Mouse (Mus musculus): Measurements from ENCODE around the gene Repin1. TPM values are rescaled to one million over a fixed set of nuclear protein-coding genes. Genes with fewer than 3 reads are reported as not detected.

Repin1 gene
- polyA plus RNA-seq, 1 experiment from 2014 or later: 28.6 TPM

GRCm38 (mm10) chr6:48565693-48566310 is 27.9 kb upstream of the Repin1 start:
- H3K4me1 ChIP-seq: 0 out of 2 replicates have a peak, but pooled peaks cover 12% of the 10 kb centered on the region
- H3K4me2 ChIP-seq (replicated peaks): no peak overlapping the region
- no peaks in the 10 kb centered on the region for H3K9me3 ChIP-seq (replicated peaks)
- 84% methylated on average over 4 of the region's 4 CpGs for WGBS
- no peak overlapping the region for H3K9ac ChIP-seq
- H3K4me3 ChIP-seq (replicated peaks): no peak overlapping the region
- no peaks in the 10 kb centered on the region for H3K27me3 ChIP-seq
- H3K27ac ChIP-seq (replicated peaks): no peak overlapping the region
- ATAC-seq (ENCODE audit: insufficient number of reproducible peaks, low FRiP score, low TSS enrichment, low read depth): no peak
- H3K36me3 ChIP-seq: peaks cover 8% of the 10 kb centered on the region; the same call in 1 of the 2 replicates

DNA sequence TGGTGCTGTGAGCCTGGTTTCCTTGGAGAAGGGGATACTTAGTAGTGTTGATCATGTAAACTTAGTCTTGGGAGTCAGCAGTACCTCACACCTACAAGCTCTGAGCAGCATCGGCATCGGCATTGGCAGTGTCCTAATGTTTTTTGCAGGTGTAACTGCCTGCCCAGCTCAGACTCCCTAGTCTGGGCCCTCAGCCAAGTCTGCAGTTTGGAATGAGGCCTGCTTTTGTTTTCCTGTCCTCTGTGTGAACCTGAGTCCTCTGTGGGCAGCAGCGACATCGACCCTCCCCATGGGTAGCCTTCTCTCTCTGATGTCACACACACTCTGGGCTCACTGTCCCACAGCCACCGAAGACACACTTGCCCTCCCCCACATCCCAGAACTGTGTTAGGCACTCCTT is 27.4 kb upstream of the Repin1 start:
- H3K9ac ChIP-seq: no peak overlapping the region
- no peaks in the 10 kb centered on the region for H3K9me3 ChIP-seq (replicated peaks)
- no peak; the same call in 1 of the 2 replicates for ATAC-seq (ENCODE audit: insufficient number of reproducible peaks, low FRiP score, low TSS enrichment, low read depth)
- H3K27me3 ChIP-seq: no peaks in the 10 kb centered on the region
- no peak overlapping the region for H3K4me3 ChIP-seq (replicated peaks)
- H3K27ac ChIP-seq (replicated peaks): no peak overlapping the region
- peaks cover 8% of the 10 kb centered on the region; the same call in 1 of the 2 replicates for H3K36me3 ChIP-seq
- H3K4me2 ChIP-seq (replicated peaks): no peak overlapping the region
- 0 out of 2 replicates have a peak, but pooled peaks cover 12% of the 10 kb centered on the region for H3K4me1 ChIP-seq
- 39% methylated on average over 5 of the region's 5 CpGs for WGBS

DNA sequence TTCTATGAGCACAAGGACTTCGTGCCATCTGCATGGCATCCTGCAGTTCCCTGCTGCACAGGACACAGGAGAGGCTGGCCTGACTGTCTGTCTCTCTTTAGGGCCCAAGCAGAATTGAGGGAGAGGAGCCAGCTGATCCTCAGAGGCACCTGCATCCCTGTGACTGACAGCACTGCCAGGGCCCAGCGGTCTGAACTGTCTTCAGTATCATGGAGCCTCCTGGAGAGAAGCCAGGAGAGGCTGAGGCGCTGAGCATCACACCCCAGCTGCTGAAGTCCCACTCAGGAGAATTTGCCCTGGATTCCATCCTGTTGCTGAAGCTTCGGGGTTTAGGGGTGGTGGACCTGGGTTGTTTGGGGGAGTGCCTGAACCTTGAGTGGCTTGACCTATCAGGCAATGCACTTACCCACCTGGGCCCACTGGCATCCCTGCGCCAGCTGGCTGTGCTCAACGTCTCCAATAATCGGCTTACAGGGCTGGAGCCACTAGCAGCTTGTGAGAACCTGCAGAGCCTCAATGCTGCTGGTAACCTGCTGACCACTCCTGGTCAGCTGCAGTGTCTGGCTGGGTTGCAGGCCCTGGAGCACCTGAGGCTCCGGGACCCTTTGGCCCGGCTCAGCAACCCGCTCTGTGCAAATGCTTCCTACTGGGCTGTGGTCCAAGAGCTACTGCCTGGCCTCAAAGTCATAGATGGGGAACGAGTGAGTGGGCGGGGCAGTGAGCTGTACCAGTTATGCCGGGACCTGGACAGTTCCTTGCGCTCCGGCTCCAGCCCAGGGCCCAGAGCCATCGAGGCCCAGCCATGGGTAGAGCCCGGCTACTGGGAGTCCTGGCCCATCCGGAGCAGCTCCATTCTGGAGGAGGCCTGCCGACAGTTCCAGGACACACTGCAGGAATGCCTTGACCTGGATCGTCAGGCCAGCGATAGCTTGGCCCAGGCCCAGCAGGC is 25.4 kb upstream of the Repin1 start:
- Histone ChIP-seq H3K27ac (replicated peaks) (no peak overlapping the region), H3K27me3 (no peaks in the 10 kb centered on the region), H3K36me3 (peaks cover 8% of the 10 kb centered on the region; the same call in 1 of the 2 replicates), H3K9me3 (replicated peaks) (no peaks in the 10 kb centered on the region), H3K4me2 (replicated peaks) (no peak overlapping the region), H3K4me1 (peaks cover 23% of the 10 kb centered on the region; the same call in 1 of the 2 replicates), H3K4me3 (replicated peaks) (no peak overlapping the region), H3K9ac (no peak overlapping the region)
- 76% methylated on average over 21 of the region's 21 CpGs for WGBS
- no peak for ATAC-seq (ENCODE audit: insufficient number of reproducible peaks, low FRiP score, low TSS enrichment, low read depth)

- no peak for ATAC-seq (ENCODE audit: insufficient number of reproducible peaks, low FRiP score, low TSS enrichment, low read depth)
- H3K4me3 ChIP-seq (replicated peaks): no peak overlapping the region
- no peak overlapping the region for H3K27ac ChIP-seq (replicated peaks)
- no peaks in the 10 kb centered on the region for H3K9me3 ChIP-seq (replicated peaks)
- no peaks in the 10 kb centered on the region for H3K27me3 ChIP-seq
- H3K9ac ChIP-seq: no peak overlapping the region
- peaks cover 5% of the 10 kb centered on the region; the same call in 1 of the 2 replicates for H3K36me3 ChIP-seq
- H3K4me2 ChIP-seq (replicated peaks): no peak overlapping the region
- whole genome bisulfite sequencing: 78% methylated on average over 8 of the region's 8 CpGs
- peaks cover 24% of the 10 kb centered on the region; the same call in 1 of the 2 replicates for H3K4me1 ChIP-seq
These were observed 24.4 kb upstream of the Repin1 start for GRCm38 (mm10) chr6:48569065-48569807.

GRCm38 (mm10) chr6:48572014-48572413 is 21.7 kb upstream of the Repin1 start:
- Histone ChIP-seq H3K27me3 (no peaks in the 10 kb centered on the region), H3K9me3 (replicated peaks) (no peaks in the 10 kb centered on the region), H3K4me1 (peaks cover 21% of the 10 kb centered on the region; the same call in 1 of the 2 replicates), H3K36me3 (no peaks in the 10 kb centered on the region), H3K9ac (no peak overlapping the region), H3K4me2 (replicated peaks) (no peak overlapping the region), H3K4me3 (replicated peaks) (no peak overlapping the region), H3K27ac (replicated peaks) (no peak overlapping the region)
- 91% methylated on average over 5 of the region's 5 CpGs for WGBS
- no peak for ATAC-seq (ENCODE audit: insufficient number of reproducible peaks, low FRiP score, low TSS enrichment, low read depth)

DNA sequence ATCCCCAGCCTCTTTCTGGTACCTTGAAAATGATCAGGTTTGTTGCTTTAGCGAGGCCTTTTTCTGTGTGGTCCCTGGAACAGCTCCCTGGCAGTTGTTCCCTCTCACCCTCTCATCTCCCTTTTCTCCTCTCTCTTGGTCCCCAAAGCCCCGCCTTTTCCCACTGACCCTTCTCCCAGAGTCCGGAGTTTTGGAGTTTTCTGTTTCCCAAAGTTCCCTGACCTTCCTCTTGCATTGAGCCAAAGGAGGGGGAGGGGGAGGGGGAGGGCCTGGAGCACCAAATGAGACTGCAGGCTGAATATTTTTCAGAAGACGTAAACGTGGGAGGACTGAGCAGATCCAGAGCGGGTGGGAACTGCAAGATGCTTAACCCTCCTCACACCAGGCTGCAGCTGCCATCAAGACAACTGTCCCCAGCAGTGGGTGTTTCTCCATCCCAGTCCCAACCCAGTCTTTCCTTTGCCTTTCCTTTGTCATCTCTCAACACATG is 21.1 kb upstream of the Repin1 start, which contains the start of gene Rarres2:
TSS of gene Rarres2 (minus strand) at position 218 of the 490 bp plus-strand sequence.
- Histone ChIP-seq H3K4me1 (peaks cover 21% of the 10 kb centered on the region; the same call in 1 of the 2 replicates), H3K9me3 (replicated peaks) (no peaks in the 10 kb centered on the region), H3K4me3 (replicated peaks) (no peak within 1 kb of the TSS), H3K27me3 (no peaks in the 10 kb centered on the region), H3K36me3 (no peaks in the 10 kb centered on the region), H3K27ac (replicated peaks) (no peak within 1 kb of the TSS), H3K4me2 (replicated peaks) (peak within 1 kb of the TSS; percentile 12; the same call in 1 of the 2 replicates), H3K9ac (no peak within 1 kb of the TSS)
- WGBS: 17% methylated on average over 6 of the region's 6 CpGs
- peak; percentile 68 for ATAC-seq (ENCODE audit: insufficient number of reproducible peaks, low FRiP score, low TSS enrichment, low read depth)

DNA sequence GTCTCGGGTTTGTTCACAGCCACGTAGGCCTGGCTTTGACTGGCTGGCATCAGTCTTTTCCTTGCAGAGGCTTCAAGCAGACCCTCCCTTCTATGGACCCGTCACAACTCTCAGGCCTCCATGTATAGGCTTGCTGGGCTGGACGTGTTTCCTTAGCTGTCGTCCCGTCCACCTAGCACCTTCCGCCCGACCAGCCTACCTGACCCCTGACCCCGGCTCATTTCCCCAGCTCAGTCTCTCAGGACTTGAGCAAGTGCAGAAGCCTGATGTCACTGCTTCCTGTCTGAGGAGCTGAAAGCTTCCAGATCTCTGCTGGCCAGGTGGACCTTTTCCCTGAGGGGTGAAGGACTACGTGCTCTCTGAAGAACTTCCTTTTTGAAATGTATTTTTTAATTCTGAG is 20.4 kb upstream of the Repin1 start:
- H3K4me1 ChIP-seq: peaks cover 18% of the 10 kb centered on the region; the same call in 1 of the 2 replicates
- H3K4me3 ChIP-seq (replicated peaks): no peak overlapping the region
- no peaks in the 10 kb centered on the region for H3K36me3 ChIP-seq
- no peaks in the 10 kb centered on the region for H3K27me3 ChIP-seq
- ATAC-seq (ENCODE audit: insufficient number of reproducible peaks, low FRiP score, low TSS enrichment, low read depth): no peak
- H3K4me2 ChIP-seq (replicated peaks): no peak overlapping the region
- no peak overlapping the region for H3K27ac ChIP-seq (replicated peaks)
- H3K9me3 ChIP-seq (replicated peaks): no peaks in the 10 kb centered on the region
- WGBS: 32% methylated on average over 10 of the region's 10 CpGs
- H3K9ac ChIP-seq: no peak overlapping the region

- ATAC-seq (ENCODE audit: insufficient number of reproducible peaks, low FRiP score, low TSS enrichment, low read depth): no peak
- no peaks in the 10 kb centered on the region for H3K36me3 ChIP-seq
These were observed 19.7 kb upstream of the Repin1 start for GRCm38 (mm10) chr6:48573981-48574380.

GRCm38 (mm10) chr6:48578736-48579135 is 14.9 kb upstream of the Repin1 start:
- no peak for ATAC-seq (ENCODE audit: insufficient number of reproducible peaks, low FRiP score, low TSS enrichment, low read depth)
- Histone ChIP-seq H3K9me3 (replicated peaks) (no peaks in the 10 kb centered on the region), H3K4me2 (replicated peaks) (no peak overlapping the region), H3K4me1 (no peaks in the 10 kb centered on the region), H3K4me3 (replicated peaks) (no peak overlapping the region), H3K27ac (replicated peaks) (no peak overlapping the region), H3K9ac (no peak overlapping the region), H3K27me3 (no peaks in the 10 kb centered on the region), H3K36me3 (no peaks in the 10 kb centered on the region)
- WGBS: 62% methylated on average over 5 of the region's 5 CpGs

More at GRCm38 (mm10) chr6:48573981-48574380, 19.7 kb upstream of the Repin1 start:
- 67% methylated on average over 3 of the region's 3 CpGs for WGBS
- Histone ChIP-seq H3K9ac (no peak overlapping the region), H3K4me1 (peaks cover 12% of the 10 kb centered on the region; the same call in 1 of the 2 replicates), H3K27me3 (no peaks in the 10 kb centered on the region), H3K4me2 (replicated peaks) (no peak overlapping the region), H3K4me3 (replicated peaks) (no peak overlapping the region), H3K9me3 (replicated peaks) (no peaks in the 10 kb centered on the region), H3K27ac (replicated peaks) (no peak overlapping the region)

- Histone ChIP-seq H3K36me3 (no peaks in the 10 kb centered on the region), H3K27ac (replicated peaks) (0 out of 2 replicates have a peak overlapping the region, but pooled peaks have one; percentile 34), H3K9ac (no peak overlapping the region), H3K27me3 (no peaks in the 10 kb centered on the region), H3K9me3 (replicated peaks) (no peaks in the 10 kb centered on the region), H3K4me2 (replicated peaks) (no peak overlapping the region), H3K4me1 (no peaks in the 10 kb centered on the region), H3K4me3 (replicated peaks) (no peak overlapping the region)
- WGBS: 19% methylated on average over 5 of the region's 5 CpGs
- ATAC-seq (ENCODE audit: insufficient number of reproducible peaks, low FRiP score, low TSS enrichment, low read depth): no peak
These were observed 14.5 kb upstream of the Repin1 start for GRCm38 (mm10) chr6:48579215-48579648.

All from embryonic facial prominence, embryonic 15.5 days (tissue).